Mouse (Mus musculus): Measurements from ENCODE around the gene F13a1.

The F13a1 gene

GRCm38 (mm10) chr13:37050126-37050525 is at the start of gene F13a1:
Gene F13a1 (minus strand): TSS chr13:37050244.
- in situ Hi-C loops (cut with MboI, MseI), result no loop called here

DNA sequence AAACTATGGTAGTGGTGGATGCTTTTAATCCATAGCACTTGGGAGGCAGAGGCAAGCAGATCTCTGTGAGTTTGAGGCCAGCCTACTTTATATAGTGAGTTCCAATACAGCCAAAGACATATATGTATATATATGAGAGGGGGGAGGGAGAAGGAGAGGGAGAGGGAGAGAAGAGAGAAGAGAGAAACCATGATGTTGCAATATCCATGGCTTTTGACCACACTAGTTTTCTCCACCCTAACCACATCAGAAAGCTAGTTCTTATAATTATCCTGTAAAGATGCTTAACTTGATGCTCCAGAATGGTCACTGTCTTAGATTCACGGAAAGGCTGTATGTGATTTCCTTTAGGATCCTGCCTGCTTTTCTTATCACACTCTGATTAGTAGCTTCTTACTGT is 41.6 kb upstream of the F13a1 start:
- in situ Hi-C loops (cut with MboI, MseI), result no loop called here

DNA sequence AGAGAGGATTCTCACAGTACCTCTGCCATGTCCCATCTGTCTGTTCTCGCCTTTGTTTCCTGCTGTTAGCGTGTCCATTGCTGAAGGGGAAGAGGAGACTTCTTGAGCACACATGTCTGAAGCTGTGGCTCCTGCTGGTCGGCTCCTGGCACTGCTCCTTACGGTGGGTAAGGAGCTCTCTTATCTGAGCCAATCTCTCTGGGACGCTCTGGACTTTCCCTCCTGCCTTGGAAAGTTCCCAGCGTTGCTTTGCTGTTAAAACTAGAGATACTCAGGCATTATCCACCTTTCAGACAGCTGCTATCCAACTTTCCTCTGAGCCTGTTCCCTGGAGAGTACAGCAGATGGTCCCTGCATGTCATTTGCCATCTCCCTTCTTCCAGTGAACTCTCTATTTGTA is 39.1 kb upstream of the F13a1 start:
- in situ Hi-C loops (cut with MboI, MseI), result no loop called here

DNA sequence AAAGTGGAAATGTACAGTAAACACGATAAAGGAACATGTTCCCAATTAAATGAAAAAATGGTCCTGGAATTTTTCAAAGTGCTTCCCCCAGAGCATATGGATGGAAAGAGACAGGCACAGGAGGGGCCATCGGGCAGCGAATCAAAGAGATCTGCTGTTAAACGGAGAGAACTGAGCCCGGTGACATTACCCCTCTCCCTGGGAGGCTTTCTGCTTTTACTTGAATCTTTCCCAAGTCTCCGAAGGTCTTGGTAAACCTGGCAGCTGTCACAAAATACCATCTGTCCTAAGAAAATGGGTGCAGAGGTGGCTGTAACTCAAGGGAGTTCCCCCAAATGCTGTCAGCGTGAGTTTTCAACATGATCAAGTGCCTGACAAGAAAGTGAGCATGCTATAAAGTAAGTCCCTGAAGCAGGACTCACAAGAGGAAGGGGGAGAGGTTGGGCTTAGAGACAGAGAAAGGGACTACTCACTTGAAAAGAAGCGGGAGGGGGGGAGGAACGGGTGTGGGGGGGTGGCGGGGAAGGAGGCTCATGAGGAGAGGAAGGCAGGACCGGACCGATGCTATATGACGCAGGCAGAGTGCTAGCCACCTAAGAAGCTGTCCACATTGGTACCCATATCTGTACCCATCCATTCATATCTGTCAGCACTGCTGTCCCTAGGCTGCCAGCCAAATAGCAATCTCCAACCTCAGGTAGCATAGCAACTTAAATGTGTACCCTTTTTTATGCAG is 31.6 kb upstream of the F13a1 start:
- in situ Hi-C loops (cut with MboI, MseI), result no loop called here

- in situ Hi-C loops (cut with MboI, MseI), result loop anchor here (10.0 kb wide), 1 partner anchor 57 kb away; no protein-coding TSS in a partner anchor
Measured at GRCm38 (mm10) chr13:37071390-37071789, 21.3 kb upstream of the F13a1 start.

GRCm38 (mm10) chr13:37070824-37071223 is 20.8 kb upstream of the F13a1 start:
- in situ Hi-C loops (cut with MboI, MseI), result loop anchor here (10.0 kb wide), 1 partner anchor 56 kb away; no protein-coding TSS in a partner anchor

GRCm38 (mm10) chr13:37060810-37061209 is 10.8 kb upstream of the F13a1 start:
- in situ Hi-C loops (cut with MboI, MseI), result no loop called here

GRCm38 (mm10) chr13:37056662-37057061 is 6.6 kb upstream of the F13a1 start:
- in situ Hi-C loops (cut with MboI, MseI), result no loop called here

DNA sequence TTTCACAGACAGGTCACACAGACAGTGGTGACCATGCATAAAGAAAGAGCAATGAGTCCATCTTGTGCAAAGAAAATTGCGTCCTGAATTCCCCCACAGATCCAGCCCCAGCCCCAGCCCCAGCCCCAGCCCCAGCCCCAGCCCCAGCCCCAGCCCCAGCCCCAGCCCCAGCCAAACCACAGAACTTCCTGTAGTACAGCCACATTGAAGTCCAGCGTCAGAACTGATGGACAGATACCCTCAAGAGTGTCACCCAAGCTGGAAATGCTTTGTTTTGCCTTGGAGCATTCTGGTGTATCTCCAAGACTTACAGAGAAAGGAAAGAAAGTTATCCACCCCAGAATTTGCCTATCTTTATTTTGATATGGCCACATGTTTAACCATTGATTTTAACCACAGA is 413 bp downstream of the F13a1 start:
- in situ Hi-C loops (cut with MboI, MseI), result no loop called here

DNA sequence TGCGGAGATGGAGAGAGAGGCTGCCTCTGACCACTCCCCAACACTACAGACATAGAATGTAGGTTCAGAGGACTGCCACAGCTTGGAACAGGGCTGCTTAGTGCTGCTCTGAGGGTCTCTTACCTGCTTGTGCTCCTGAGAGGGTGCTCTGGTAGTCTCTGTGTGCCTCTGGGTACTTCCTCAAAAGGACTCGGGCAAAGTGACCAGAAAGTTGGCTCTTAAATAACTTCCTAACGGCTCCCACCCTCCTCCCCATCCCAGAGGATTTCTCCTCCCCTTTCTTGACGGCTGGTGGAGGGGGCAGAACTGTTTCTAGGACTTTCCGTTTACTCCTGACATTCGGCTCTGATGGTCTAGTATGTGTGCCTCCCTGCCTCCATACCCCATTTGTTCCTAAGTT is 1.0 kb downstream of the F13a1 start:
- in situ Hi-C loops (cut with MboI, MseI), result no loop called here

DNA sequence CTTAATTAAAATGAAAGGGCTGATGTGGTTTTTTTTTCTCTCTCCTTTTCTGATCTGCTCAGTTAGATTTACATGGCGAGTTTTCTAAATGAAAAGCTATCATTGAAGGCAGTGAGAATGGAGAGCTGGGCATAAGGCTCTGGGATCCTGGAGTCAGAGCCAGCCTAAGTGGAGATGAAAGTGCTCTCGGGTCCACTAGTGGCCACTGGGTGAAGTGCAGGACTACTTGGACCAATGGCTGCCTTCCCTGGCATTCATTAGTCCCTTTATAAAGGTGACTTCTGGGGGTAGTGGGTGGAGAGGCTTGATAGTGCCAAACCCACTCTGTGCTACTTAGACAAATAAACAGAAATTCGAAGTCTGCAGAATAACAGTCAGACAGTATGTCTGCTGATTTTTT is 5.0 kb downstream of the F13a1 start:
- in situ Hi-C loops (cut with MboI, MseI), result no loop called here

- in situ Hi-C loops (cut with MboI, MseI), result no loop called here
Measured at GRCm38 (mm10) chr13:37034745-37035144, 15.3 kb downstream of the F13a1 start.

DNA sequence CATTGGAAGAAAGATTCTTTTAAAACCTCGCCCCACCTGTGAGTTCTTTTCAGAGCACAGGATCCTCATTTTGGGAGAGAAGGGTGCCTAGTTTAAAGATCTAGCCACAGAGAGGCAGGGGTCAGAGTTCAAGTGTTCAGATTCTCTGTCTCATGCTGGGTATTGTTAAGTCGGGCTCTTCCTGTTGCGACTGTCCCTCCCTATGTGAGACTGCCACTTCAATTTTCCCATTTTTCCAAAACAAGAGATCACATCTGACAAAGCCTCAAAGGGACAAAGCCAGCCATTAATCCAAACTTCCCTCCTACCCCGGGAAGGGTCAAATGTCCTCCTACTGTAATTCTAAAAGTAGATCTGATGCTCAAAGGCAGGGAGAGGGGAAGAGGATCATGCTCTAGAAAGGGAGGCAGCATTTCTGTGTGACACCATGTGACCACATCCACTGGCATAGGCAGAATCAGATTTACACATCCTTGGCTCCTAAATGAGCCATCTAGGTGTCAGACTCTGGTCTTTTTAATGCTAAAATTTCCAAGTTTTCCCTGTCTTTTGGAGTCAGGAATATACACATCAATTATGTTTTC is 24.0 kb downstream of the F13a1 start:
- in situ Hi-C loops (cut with MboI, MseI), result no loop called here

GRCm38 (mm10) chr13:37021575-37021974 is 28.5 kb downstream of the F13a1 start:
- in situ Hi-C loops (cut with MboI, MseI), result no loop called here

- in situ Hi-C loops (cut with MboI, MseI), result loop anchor here (5.0 to 10.0 kb wide), 3 partner anchors 64 to 282 kb away; no protein-coding TSS in a partner anchor
Measured at GRCm38 (mm10) chr13:37010771-37011170, 39.3 kb downstream of the F13a1 start.

DNA sequence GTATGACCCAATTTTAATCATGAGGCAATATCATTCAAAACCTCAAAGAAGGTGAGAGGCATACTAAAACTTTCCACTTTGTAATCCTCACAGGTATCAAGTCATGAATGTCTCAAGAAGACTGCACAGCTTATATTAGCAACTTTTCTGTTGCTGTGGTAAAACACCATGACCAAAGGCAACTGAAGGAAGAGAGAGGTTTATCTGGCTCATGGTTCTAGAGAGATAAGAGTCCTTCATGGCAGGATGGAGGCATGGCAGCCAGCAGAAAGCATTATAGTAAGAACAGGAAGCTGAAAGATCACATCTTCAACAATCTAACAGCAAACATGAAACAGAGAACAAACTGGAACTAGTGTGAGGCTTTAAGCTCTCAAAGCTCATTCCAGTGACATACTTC is 43.8 kb downstream of the F13a1 start:
- in situ Hi-C loops (cut with MboI, MseI), result loop anchor here (5.0 kb wide), 1 partner anchor 199 kb away; no protein-coding TSS in a partner anchor

- in situ Hi-C loops (cut with MboI, MseI), result no loop called here
Measured at GRCm38 (mm10) chr13:36999210-36999705, 50.8 kb downstream of the F13a1 start.

GRCm38 (mm10) chr13:36993593-36993992 is 56.5 kb downstream of the F13a1 start:
- in situ Hi-C loops (cut with MboI, MseI), result no loop called here

DNA sequence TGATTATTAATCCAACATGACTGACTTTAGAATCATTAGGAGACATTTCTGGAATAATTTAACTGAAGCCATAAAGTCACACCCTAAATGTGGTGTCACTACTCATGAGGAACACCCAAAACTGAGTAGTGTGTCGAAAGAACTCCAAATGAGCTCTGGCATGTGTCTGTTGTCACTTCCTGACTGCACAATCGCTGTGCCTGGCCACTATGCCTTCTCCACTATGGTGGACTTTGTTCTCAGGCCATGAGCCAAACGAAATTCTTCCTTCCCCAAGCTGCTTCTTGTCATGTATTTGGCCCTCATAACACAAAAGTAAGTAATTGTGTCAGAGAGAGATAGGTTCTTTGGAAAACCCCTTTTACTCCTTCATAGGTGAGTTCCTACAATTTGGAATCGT is 61.7 kb downstream of the F13a1 start:
- in situ Hi-C loops (cut with MboI, MseI), result no loop called here

DNA sequence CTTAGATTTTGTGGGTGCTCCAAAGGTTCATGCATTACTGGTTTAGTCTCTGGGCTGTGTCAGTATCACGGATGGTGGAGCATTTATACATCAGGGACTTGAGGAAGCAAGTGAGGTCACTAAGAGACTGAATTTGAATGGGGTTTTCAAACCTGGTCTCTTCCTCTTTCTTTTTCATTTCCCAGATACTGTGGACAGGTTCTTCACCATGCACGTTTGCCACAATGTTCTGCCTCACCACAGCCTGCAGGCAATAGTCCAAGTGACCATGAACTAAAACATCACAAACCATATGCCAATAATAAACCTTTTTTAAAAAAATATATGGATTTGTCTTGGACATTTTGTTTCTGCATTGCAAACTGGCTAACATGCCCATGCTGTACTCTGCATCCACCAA is 77.0 kb downstream of the F13a1 start:
- in situ Hi-C loops (cut with MboI, MseI), result no loop called here

- in situ Hi-C loops (cut with MboI, MseI), result no loop called here
Measured at GRCm38 (mm10) chr13:36972226-36972625, 77.8 kb downstream of the F13a1 start.

DNA sequence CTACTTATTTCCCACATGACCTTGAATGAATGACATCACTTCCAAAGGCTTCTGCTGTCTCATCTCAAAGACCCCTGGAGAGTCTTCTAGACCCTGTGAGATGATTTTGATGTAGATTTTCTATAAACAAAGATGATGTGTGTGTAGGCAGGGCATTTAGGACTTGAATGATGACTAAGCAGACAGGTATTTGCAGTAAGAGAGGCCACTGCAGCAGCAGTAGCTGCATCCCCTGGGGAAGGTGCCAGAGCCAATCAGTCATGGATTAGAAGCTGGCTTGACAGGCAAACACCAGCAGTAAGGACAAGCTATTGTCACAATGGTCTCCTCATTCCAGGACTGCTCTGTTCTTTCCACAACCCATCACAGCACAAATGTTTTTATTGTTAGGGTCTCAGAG is 87.1 kb downstream of the F13a1 start:
- in situ Hi-C loops (cut with MboI, MseI), result no loop called here

DNA sequence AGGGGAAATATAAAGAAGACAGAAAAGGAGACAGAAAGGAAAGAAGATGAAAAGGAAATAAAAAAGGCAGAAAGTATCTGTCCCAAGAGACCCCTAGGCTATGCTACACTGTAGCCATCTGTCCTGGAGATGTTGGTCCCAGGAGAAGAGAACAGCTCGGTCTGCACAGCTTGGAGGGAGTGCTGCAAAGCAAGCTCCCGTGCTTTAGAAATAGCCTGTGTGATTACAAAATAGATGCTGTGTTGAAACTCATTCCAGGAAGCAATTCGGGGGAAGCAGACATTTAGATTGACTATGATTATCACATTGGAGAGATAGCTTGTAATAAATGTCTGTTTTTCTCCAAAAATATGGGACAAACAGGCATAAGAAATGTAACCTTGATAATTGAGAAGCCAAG is 91.0 kb downstream of the F13a1 start:
- in situ Hi-C loops (cut with MboI, MseI), result no loop called here
